In the genomic region with DNA sequence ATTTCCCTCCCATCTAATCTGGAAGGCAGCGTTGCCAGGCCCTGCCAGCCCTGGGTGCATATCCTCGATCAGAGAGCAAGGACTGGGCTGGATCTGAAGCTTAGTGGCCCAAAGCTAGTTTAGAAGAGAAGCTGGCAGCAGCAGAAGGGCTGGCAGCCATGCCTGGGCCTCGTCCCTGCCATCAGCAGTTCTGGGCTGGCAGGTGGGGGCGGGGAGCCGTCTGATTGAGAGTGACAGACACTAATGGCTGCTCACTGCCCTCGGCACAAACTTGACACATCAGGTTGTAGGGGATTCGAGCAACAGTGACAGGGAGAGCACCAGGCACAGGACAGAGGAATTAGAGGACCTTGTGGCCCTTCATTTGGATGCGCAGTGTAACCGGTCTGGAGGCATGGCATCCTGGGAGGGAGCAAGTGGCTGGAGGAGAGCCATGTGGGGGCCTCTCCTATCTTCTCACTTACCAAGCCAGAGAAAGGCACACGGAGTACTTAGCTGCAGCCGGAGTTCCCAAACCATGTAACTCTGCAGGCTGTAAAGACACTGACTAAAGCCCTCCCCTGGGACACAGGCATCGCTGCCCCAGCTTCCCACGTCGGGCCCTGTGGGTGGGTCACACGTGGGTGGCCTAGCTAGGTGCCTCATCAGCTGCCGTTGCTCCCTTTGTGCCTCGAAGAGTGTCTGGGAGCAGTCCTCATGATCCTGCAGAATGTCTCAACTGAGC, we compare ENCODE assay signal across 11 mouse cellular contexts. TPM values are rescaled to one million over a fixed set of nuclear protein-coding genes. Genes with fewer than 3 reads are reported as not detected.
A peak's percentile ranks its signal among the peaks of the same experiment; 100 is the strongest.
DNase-seq lines count a peak whose midpoint lies in the region; ATAC-seq and TF ChIP-seq lines count a peak whose summit lies in the region.
"Had no signal": no experiment of that assay in that cellular context is flagged by ENCODE, and none has a peak within 500 bp of the region (broad histone marks: within the 10 kb centered on the region; RNA-seq: fewer than 3 reads in every experiment).

No protein-coding gene starts in this region.

- peaks cover 15% of the 10 kb centered on the region for H3K4me1 ChIP-seq in heart, embryonic 16.5 days (ENCODE audit: control insufficient read depth, insufficient read depth, low read length)
- peaks cover 10% of the 10 kb centered on the region; the same call in 1 of the 2 replicates for H3K4me1 ChIP-seq in heart, embryonic 12.5 days (replicated peaks)
- peaks cover 10% of the 10 kb centered on the region; the same call in 1 of the 2 replicates for H3K4me1 ChIP-seq in forebrain, postnatal 0 days (ENCODE audit: insufficient read depth)

- no peak for ATAC-seq in heart, embryonic 16.5 days (replicated peaks; ENCODE audit: extremely low read depth, insufficient read depth, low FRiP score)
- no peak for ATAC-seq in heart, embryonic 12.5 days (ENCODE audit: insufficient number of reproducible peaks, low FRiP score)
- ATAC-seq in forebrain, postnatal 0 days, result peak; percentile 35; the same call in 1 of the 2 replicates
- ATAC-seq: liver, postnatal 0 days had no signal

- H3K27ac ChIP-seq in heart, embryonic 16.5 days (ENCODE audit: low read length), result peak overlapping the region; percentile 14
- no peak overlapping the region for H3K27ac ChIP-seq in heart, embryonic 12.5 days (ENCODE audit: poor library complexity, severe bottlenecking)
- H3K27ac ChIP-seq in forebrain, postnatal 0 days (ENCODE audit: low read depth, low read length), result no peak overlapping the region

- no peaks in the 10 kb centered on the region for H3K36me3 ChIP-seq in heart, embryonic 16.5 days (ENCODE audit: control insufficient read depth, insufficient read depth)
- H3K36me3 ChIP-seq in heart, embryonic 12.5 days, result 0 out of 2 replicates have a peak, but pooled peaks cover 2% of the 10 kb centered on the region
- H3K36me3 ChIP-seq in forebrain, postnatal 0 days (ENCODE audit: insufficient read depth), result peaks cover 6% of the 10 kb centered on the region

- H3K9me3 ChIP-seq in heart, embryonic 16.5 days (replicated peaks; ENCODE audit: control insufficient read depth, low read length), result no peaks in the 10 kb centered on the region
- no peaks in the 10 kb centered on the region for H3K9me3 ChIP-seq in heart, embryonic 12.5 days (replicated peaks)
- no peaks in the 10 kb centered on the region for H3K9me3 ChIP-seq in forebrain, postnatal 0 days (ENCODE audit: low read length)

- DNase-seq in right cerebral cortex, postnatal 10 days (ENCODE audit: low spot score in 2 of 2), result peak; percentile 66 to 71
- DNase-seq in right cerebral cortex, postnatal 14 days, result no peak
- peak; percentile 65 for DNase-seq in forebrain, postnatal 0 days
- peak; percentile 62 for DNase-seq in testis, postnatal 10 days (ENCODE audit: low spot score)
- DNase-seq in kidney, postnatal 10 days, result no peak
- DNase-seq in embryo, embryonic 10.5 days (ENCODE audit: low spot score), result no peak
- DNase-seq: liver, postnatal 0 days; midbrain, embryonic 14.5 days had no signal

- WGBS in heart, embryonic 16.5 days, result 57% methylated on average over 17 of the region's 17 CpGs
- WGBS in heart, embryonic 12.5 days, result 61% methylated on average over 17 of the region's 17 CpGs
- 50% methylated on average over 17 of the region's 17 CpGs for WGBS in forebrain, postnatal 0 days

- no peaks in the 10 kb centered on the region for H3K27me3 ChIP-seq in heart, embryonic 16.5 days (ENCODE audit: control insufficient read depth, insufficient read depth, low read length)
- H3K27me3 ChIP-seq in heart, embryonic 12.5 days (replicated peaks), result no peaks in the 10 kb centered on the region; the same call in 1 of the 2 replicates
- no peaks in the 10 kb centered on the region for H3K27me3 ChIP-seq in forebrain, postnatal 0 days (ENCODE audit: insufficient read depth, low read length)

- H3K4me2 ChIP-seq in heart, embryonic 16.5 days (ENCODE audit: low read depth, low read length), result no peak overlapping the region
- no peak overlapping the region for H3K4me2 ChIP-seq in heart, embryonic 12.5 days
- H3K4me2 ChIP-seq in forebrain, postnatal 0 days (ENCODE audit: low read depth), result no peak overlapping the region

- no peak for TF ChIP-seq CTCF in forebrain, postnatal 0 days (IDR thresholded peaks at IDR 0.05; ENCODE audit: low read depth)

- H3K9ac ChIP-seq in heart, embryonic 16.5 days (ENCODE audit: low read length), result peak overlapping the region; percentile 17; the same call in 1 of the 2 replicates
- no peak overlapping the region for H3K9ac ChIP-seq in heart, embryonic 12.5 days
- no peak overlapping the region for H3K9ac ChIP-seq in forebrain, postnatal 0 days
- H3K9ac ChIP-seq: liver, postnatal 0 days had no signal

- no peak overlapping the region for H3K4me3 ChIP-seq in heart, embryonic 16.5 days (ENCODE audit: low read length)
- H3K4me3 ChIP-seq in heart, embryonic 12.5 days, result no peak overlapping the region
- H3K4me3 ChIP-seq in forebrain, postnatal 0 days (ENCODE audit: low read depth, low read length), result no peak overlapping the region

RNA-seq across cellular contexts. Expression of a gene that starts 39.7 kb away (rescaled TPM):
- not detected in 2 replicates for polyA plus RNA-seq in heart, embryonic 16.5 days (2015; fragmentation: Nextera tagmentation; extraction: Ambion mirVana)
- polyA plus RNA-seq in heart, embryonic 12.5 days (2016; fragmentation: Nextera tagmentation; extraction: Ambion mirVana), result not detected in 2 replicates
- total RNA-seq in forebrain, postnatal 0 days (2014; rRNA removed), result 1.00 TPM in 1 of 2 replicates, not detected in the other
- polyA plus RNA-seq in forebrain, postnatal 0 days (2015; fragmentation: Nextera tagmentation; extraction: Ambion mirVana), result 0.14 TPM in 1 of 2 replicates, not detected in the other
- polyA plus RNA-seq: intestine, embryonic 14.5 days; liver, postnatal 0 days; midbrain, embryonic 14.5 days had no signal

Comparison
In these comparisons a context has a peak if more than half of its experiments do, and no peak if none do; other contexts are left out.
1. DNase-seq: peak in right cerebral cortex, postnatal 10 days (2 of 2), forebrain, postnatal 0 days (single experiment) and testis, postnatal 10 days (single experiment); none in right cerebral cortex, postnatal 14 days (single experiment), kidney, postnatal 10 days (single experiment) and embryo, embryonic 10.5 days (single experiment).